Mouse (Mus musculus): ENCODE results near the gene Gm21974.

DNA sequence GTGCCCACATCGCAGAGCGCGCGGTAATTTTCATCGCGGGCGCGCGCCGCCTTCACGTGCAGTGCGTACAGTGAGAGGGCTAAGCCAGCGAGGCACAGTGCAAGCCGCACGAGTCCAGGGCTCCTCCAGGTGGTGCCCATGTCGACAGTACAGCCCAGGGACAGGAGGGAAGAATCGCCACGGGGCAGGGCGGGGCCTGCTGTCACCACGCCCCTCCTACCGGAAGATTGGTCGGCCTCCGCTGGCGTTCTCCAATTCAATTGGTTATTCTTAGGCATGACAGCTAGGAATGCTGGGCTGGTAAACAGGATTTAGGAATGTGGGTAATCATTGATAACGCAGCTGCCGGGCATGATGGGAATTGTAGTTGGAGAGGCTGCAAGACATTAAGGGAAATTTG is at the start of gene Gm21974, which contains the start of gene Vkorc1:
- TF ChIP-seq ZC3H11A (IDR thresholded peaks at IDR 0.05; ENCODE audit: low read depth, low read length) (no peak), ELF1 (IDR thresholded peaks at IDR 0.05; ENCODE audit: low read depth, low read length) (peak; percentile 87)

All from MEL (cell line).